Mouse (Mus musculus) kidney, adult 2 months (tissue): ENCODE results near the gene Tdrd7. TPM values are rescaled to one million over a fixed set of nuclear protein-coding genes. Genes with fewer than 3 reads are reported as not detected.

Source experiments
- DNase-seq: peaks from one replicate; pipeline ENCODE4 v3.0.0; 2021
- H3K27ac ChIP-seq: fragments of 200-500 bp; 2 replicates; pipeline ENCODE4 v1.5.1; 2012; ENCODE audit warnings: low read depth, low read length, control low read depth, inconsistent platforms; ENCODE audit not compliant: insufficient read depth
- H3K27me3 ChIP-seq: fragments of 200-500 bp; replicated peaks from 2 replicates; pipeline ENCODE4 v1.6.1; 2012; ENCODE audit warnings: mild to moderate bottlenecking, moderate library complexity, low read length, inconsistent platforms; ENCODE audit not compliant: control insufficient read depth, insufficient read depth
- H3K36me3 ChIP-seq: fragments of 200-500 bp; 2 replicates; pipeline ENCODE4 v1.6.1; 2012; ENCODE audit warnings: mild to moderate bottlenecking, moderate library complexity, low read length, inconsistent platforms; ENCODE audit not compliant: control insufficient read depth, insufficient read depth
- H3K4me1 ChIP-seq: fragments of 200-500 bp; 2 replicates; pipeline ENCODE4 v1.6.1; 2011; ENCODE audit warnings: low read length; ENCODE audit not compliant: control insufficient read depth, insufficient read depth
- H3K4me3 ChIP-seq: fragments of 200-500 bp; 2 replicates; pipeline ENCODE4 v1.5.1; 2011; ENCODE audit warnings: mild to moderate bottlenecking, low read depth, low read length, control low read depth; ENCODE audit not compliant: insufficient read depth
- CTCF ChIP-seq: fragments of 200-500 bp; conservative IDR thresholded peaks from 2 replicates; pipeline ENCODE4 v1.5.1; 2011; ENCODE audit warnings: low read depth, mild to moderate bottlenecking, control low read depth, low read length, moderate library complexity, mixed read lengths; ENCODE audit not compliant: insufficient read depth, insufficient read length
- POLR2A ChIP-seq: fragments of 200-500 bp; IDR thresholded peaks from one replicate; pipeline ENCODE4 v1.6.1; 2011; ENCODE audit warnings: low read depth, low read length, control low read depth
- WGBS: fragments of 180-500 bp; shearing (Covaris S2); methylation state at CpG from one replicate; pipeline ENCODE4 v1.1.7; 2018; 5-methylcytosine and 5-hydroxymethylcytosine counted together
- polyA plus RNA-seq: library from polyadenylated mRNA; depleted of rRNA; stranded (reverse); fragments of >200 nt; gene quantifications from 2 replicates; pipeline ENCODE4 v1.2.3, GENCODE M21; 2012; rRNA removed

Gene Tdrd7
- polyA plus RNA-seq, 1 experiment, result 19.1 TPM

GRCm38 (mm10) chr4:46072631-46073030 is 107.5 kb downstream of the Tdrd7 start:
- Histone ChIP-seq H3K27ac (no peak overlapping the region), H3K4me1 (no peaks in the 10 kb centered on the region), H3K27me3 (no peaks in the 10 kb centered on the region), H3K36me3 (no peaks in the 10 kb centered on the region), H3K4me3 (no peak overlapping the region)
- DNase-seq, result no peak
- 90% methylated on average over 6 of the region's 6 CpGs for WGBS
- no peak for TF ChIP-seq POLR2A
- TF ChIP-seq CTCF, result no peak

DNA sequence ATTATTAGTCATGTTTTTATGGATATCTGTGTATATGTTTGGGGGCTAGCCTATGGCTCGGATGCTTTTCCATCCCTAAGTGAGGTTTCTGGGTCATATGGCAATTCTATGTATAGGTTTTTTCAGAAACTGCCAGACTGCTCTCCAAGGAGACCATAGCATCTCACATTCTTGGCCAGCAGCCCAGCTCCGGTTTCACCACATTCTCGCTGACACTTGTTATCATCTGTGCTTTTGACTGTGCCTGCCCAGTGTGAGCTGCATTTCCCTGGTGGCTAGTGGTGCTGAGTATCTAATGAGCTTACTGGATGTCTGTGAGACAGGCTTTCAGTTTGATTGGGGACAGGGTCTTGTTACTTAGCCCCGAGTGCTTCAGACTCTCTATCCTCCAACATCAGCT is 108.6 kb downstream of the Tdrd7 start:
- H3K4me3 ChIP-seq, result no peak overlapping the region
- H3K27me3 ChIP-seq, result no peaks in the 10 kb centered on the region
- no peaks in the 10 kb centered on the region for H3K36me3 ChIP-seq
- no peak overlapping the region for H3K27ac ChIP-seq
- no peaks in the 10 kb centered on the region for H3K4me1 ChIP-seq
- 67% methylated on average over 4 of the region's 4 CpGs for WGBS
- DNase-seq, result no peak
- no peak for TF ChIP-seq CTCF

GRCm38 (mm10) chr4:46075664-46076063 is 110.5 kb downstream of the Tdrd7 start:
- H3K27me3 ChIP-seq, result no peaks in the 10 kb centered on the region
- 86% methylated on average over 3 of the region's 3 CpGs for WGBS

GRCm38 (mm10) chr4:46076892-46077291 is 111.8 kb downstream of the Tdrd7 start:
- Histone ChIP-seq H3K36me3 (no peaks in the 10 kb centered on the region), H3K4me1 (no peaks in the 10 kb centered on the region), H3K4me3 (no peak overlapping the region), H3K27ac (no peak overlapping the region), H3K27me3 (no peaks in the 10 kb centered on the region)
- DNase-seq, result no peak
- TF ChIP-seq POLR2A, result no peak
- WGBS, result 63% methylated on average over 2 of the region's 2 CpGs

More at GRCm38 (mm10) chr4:46075664-46076063, 110.5 kb downstream of the Tdrd7 start:
- H3K36me3 ChIP-seq, result no peaks in the 10 kb centered on the region
- no peak overlapping the region for H3K4me3 ChIP-seq
- H3K4me1 ChIP-seq, result no peaks in the 10 kb centered on the region
- no peak for TF ChIP-seq CTCF
- TF ChIP-seq POLR2A, result no peak
- no peak for DNase-seq
- H3K27ac ChIP-seq, result no peak overlapping the region

DNA sequence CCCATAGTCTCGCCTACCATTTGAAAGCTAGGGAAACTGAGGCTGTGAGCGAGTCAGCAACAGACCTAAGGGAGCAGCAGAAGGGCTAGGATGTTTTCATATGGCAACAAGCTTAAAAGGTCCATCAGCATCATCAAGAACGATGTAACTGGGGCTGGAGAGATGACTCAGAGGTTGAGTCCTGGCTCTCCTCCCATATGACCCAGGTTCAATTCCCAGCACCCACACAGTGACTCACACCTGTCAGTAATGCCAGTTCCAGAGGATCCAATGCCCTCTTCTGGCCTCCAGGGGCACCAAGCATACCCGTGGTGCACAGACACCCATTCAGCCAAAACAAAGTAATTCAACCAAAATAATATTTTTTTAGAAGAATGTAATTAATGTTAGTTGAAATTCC is 115.1 kb downstream of the Tdrd7 start:
- Histone ChIP-seq H3K36me3 (no peaks in the 10 kb centered on the region), H3K27me3 (no peaks in the 10 kb centered on the region), H3K27ac (no peak overlapping the region), H3K4me1 (no peaks in the 10 kb centered on the region), H3K4me3 (no peak overlapping the region)
- WGBS, result 90% methylated on average over 4 of the region's 4 CpGs
- TF ChIP-seq CTCF (no peak), POLR2A (no peak)
- no peak for DNase-seq

DNA sequence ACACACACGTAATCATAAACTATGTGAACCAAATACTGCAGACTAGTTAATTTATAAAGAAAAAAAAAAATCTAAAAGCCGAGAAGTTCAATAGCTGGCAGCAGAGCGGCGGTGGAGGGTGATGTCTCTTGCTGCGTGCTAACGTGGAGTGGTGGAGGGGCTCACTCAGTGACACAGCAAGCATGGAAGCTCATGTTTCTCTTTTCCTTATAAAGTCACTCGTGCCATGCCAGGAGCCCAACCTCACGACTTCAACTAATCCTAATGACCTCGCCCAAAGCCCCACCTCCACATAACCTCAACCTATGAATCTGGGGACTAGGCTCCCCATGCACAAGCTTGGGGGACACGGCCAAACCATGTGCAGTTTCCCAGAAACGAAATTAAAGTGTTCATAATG is 117.4 kb downstream of the Tdrd7 start:
- no peak for DNase-seq
- 53% methylated on average over 11 of the region's 11 CpGs for WGBS
- no peaks in the 10 kb centered on the region for H3K36me3 ChIP-seq
- no peaks in the 10 kb centered on the region for H3K27me3 ChIP-seq
- H3K27ac ChIP-seq, result no peak overlapping the region
- TF ChIP-seq CTCF (no peak), POLR2A (no peak)
- no peak overlapping the region for H3K4me3 ChIP-seq
- H3K4me1 ChIP-seq, result no peaks in the 10 kb centered on the region

Other genes with a start within 250 kb of the Tdrd7 start
- gene Aldh1b1, start 166.3 kb upstream of the Tdrd7 start, polyA plus RNA-seq, result 4.2 and 5.8 TPM in 2 replicates
- not detected in 2 replicates for gene Igfbpl1, start 138.4 kb upstream of the Tdrd7 start, polyA plus RNA-seq
- gene Stra6l, start 116.7 kb upstream of the Tdrd7 start, polyA plus RNA-seq, result 6.3 and 9.1 TPM in 2 replicates
- 0.17 and 0.34 TPM in 2 replicates for gene Ccdc180, start 75.0 kb upstream of the Tdrd7 start, polyA plus RNA-seq
- gene Tmod1, start 73.6 kb downstream of the Tdrd7 start, polyA plus RNA-seq, result 0.80 and 2.3 TPM in 2 replicates
- gene Ncbp1, start 173.3 kb downstream of the Tdrd7 start, polyA plus RNA-seq, result 17.6 and 18.8 TPM in 2 replicates
- gene Tstd2, start 173.4 kb downstream of the Tdrd7 start, polyA plus RNA-seq, result 14.1 and 14.6 TPM in 2 replicates
- gene Xpa, start 231.0 kb downstream of the Tdrd7 start, polyA plus RNA-seq, result 16.0 and 26.5 TPM in 2 replicates